Mouse (Mus musculus) spleen, adult 2 months (tissue): ENCODE measurements around the gene Igfbp2.

Experiments
- CTCF ChIP-seq: fragments of 200-500 bp; IDR thresholded peaks from 2 replicates; pipeline ENCODE4 v1.5.1; 2011; ENCODE audit warnings: mild to moderate bottlenecking, inconsistent platforms; ENCODE audit not compliant: insufficient read depth, insufficient read length, insufficient replicate concordance; ENCODE audit errors: extremely low read depth
- POLR2A ChIP-seq: fragments of 200-500 bp; IDR thresholded peaks from 2 replicates; pipeline ENCODE4 v1.6.1; 2011; ENCODE audit warnings: low read depth, low read length, inconsistent platforms

- TF ChIP-seq CTCF (no peak), POLR2A (no peak)
These were observed 20.4 kb downstream of the Igfbp2 start for GRCm38 (mm10) chr1:72844675-72845074.
